Comparison of ENCODE assay signal across 8 mouse cellular contexts in genomic region chr12:65172021-65172951, GRCm38 (mm10). TPM values are rescaled to one million over a fixed set of nuclear protein-coding genes. Genes with fewer than 3 reads are reported as not detected.
DNase-seq lines count a peak whose midpoint lies in the region; ATAC-seq and TF ChIP-seq lines count a peak whose summit lies in the region.

Gene Mis18bp1, minus strand, starts transcription at chr12:65172604.

- peak within 1 kb of the TSS; percentile 98 for H3K27ac ChIP-seq in forebrain, embryonic 16.5 days (ENCODE audit: low read length)
- H3K27ac ChIP-seq in layer of hippocampus, adult 2 months: peak within 1 kb of the TSS; percentile 97
- peak within 1 kb of the TSS; percentile 97 for H3K27ac ChIP-seq in lung, embryonic 14.5 days (ENCODE audit: low read depth)
- H3K27ac ChIP-seq in olfactory bulb, adult 2 months (ENCODE audit: insufficient read depth, low read depth, low read length): peak within 1 kb of the TSS; percentile 87
- H3K27ac ChIP-seq in thymus, adult 2 months (ENCODE audit: control insufficient read depth, insufficient read depth, low read length): peak within 1 kb of the TSS; percentile 57; the same call in 1 of the 2 replicates

- TF ChIP-seq POLR2A in olfactory bulb, adult 2 months (IDR thresholded peaks at IDR 0.05; ENCODE audit: insufficient read depth, low read depth, low read length): no peak; the same call in 1 of the 2 replicates
- peak; percentile 51; the same call in 1 of the 2 replicates for TF ChIP-seq POLR2A in thymus, adult 2 months (IDR thresholded peaks at IDR 0.05; ENCODE audit: control insufficient read depth, extremely low read depth, insufficient read depth, low read length, poor library complexity)

- peaks cover 23% of the 10 kb centered on the region for H3K36me3 ChIP-seq in G1E (replicated peaks)
- no peaks in the 10 kb centered on the region for H3K36me3 ChIP-seq in forebrain, embryonic 16.5 days (ENCODE audit: control insufficient read depth, insufficient read depth)
- H3K36me3 ChIP-seq in lung, embryonic 14.5 days (ENCODE audit: insufficient read depth): no peaks in the 10 kb centered on the region
- no peaks in the 10 kb centered on the region for H3K36me3 ChIP-seq in thymus, adult 2 months (ENCODE audit: control insufficient read depth, insufficient read depth, low read length)

- TF ChIP-seq CTCF in G1E (IDR thresholded peaks at IDR 0.05; ENCODE audit: low read depth, low read length): no peak
- TF ChIP-seq CTCF in layer of hippocampus, adult 2 months (conservative IDR thresholded peaks at IDR 0.05): no peak
- no peak for TF ChIP-seq CTCF in lung, embryonic 14.5 days (IDR thresholded peaks at IDR 0.05; ENCODE audit: low read depth)
- TF ChIP-seq CTCF in olfactory bulb, adult 2 months (IDR thresholded peaks at IDR 0.05; ENCODE audit: insufficient read depth, low read depth, low read length): no peak
- peak; percentile 41; the same call in 1 of the 2 replicates for TF ChIP-seq CTCF in thymus, adult 2 months (IDR thresholded peaks at IDR 0.05; ENCODE audit: borderline replicate concordance, control insufficient read depth, extremely low read depth, insufficient read depth, low read length, poor library complexity)

- H3K4me3 ChIP-seq in G1E (ENCODE audit: low read depth, low read length): peak within 1 kb of the TSS; percentile 76
- peak within 1 kb of the TSS; percentile 85 for H3K4me3 ChIP-seq in forebrain, embryonic 16.5 days (replicated peaks; ENCODE audit: low read length)
- peak within 1 kb of the TSS; percentile 80 for H3K4me3 ChIP-seq in layer of hippocampus, adult 2 months
- peak within 1 kb of the TSS; percentile 85 for H3K4me3 ChIP-seq in lung, embryonic 14.5 days (ENCODE audit: low read depth, low read length)
- peak within 1 kb of the TSS; percentile 91 for H3K4me3 ChIP-seq in olfactory bulb, adult 2 months (ENCODE audit: insufficient read depth, low read depth, low read length)
- peak within 1 kb of the TSS; percentile 70 for H3K4me3 ChIP-seq in thymus, adult 2 months (ENCODE audit: control insufficient read depth, insufficient read depth, low read length)

- H3K4me1 ChIP-seq in G1E (ENCODE audit: insufficient read depth, low read depth, low read length): peaks cover 27% of the 10 kb centered on the region
- H3K4me1 ChIP-seq in forebrain, embryonic 16.5 days (replicated peaks; ENCODE audit: control insufficient read depth, insufficient read depth, low read length): peaks cover 9% of the 10 kb centered on the region
- H3K4me1 ChIP-seq in lung, embryonic 14.5 days (ENCODE audit: insufficient read depth): peaks cover 8% of the 10 kb centered on the region
- no peaks in the 10 kb centered on the region for H3K4me1 ChIP-seq in olfactory bulb, adult 2 months (ENCODE audit: control insufficient read depth, insufficient read depth, low read length)
- peaks cover 7% of the 10 kb centered on the region for H3K4me1 ChIP-seq in thymus, adult 2 months (replicated peaks; ENCODE audit: control insufficient read depth, insufficient read depth, low read length)

- peak; percentile 89 for DNase-seq in G1E (ENCODE audit: low spot score)
- peak; percentile 91 to 94 for DNase-seq in cerebellum, adult 18-20 months
- peak; percentile 94 to 97 for DNase-seq in heart, postnatal 36 days
- DNase-seq in layer of hippocampus, adult 2 months (ENCODE audit: low spot score in 2 of 2): peak; percentile 93
- DNase-seq in lung, embryonic 14.5 days: peak; percentile 98
- DNase-seq in thymus, adult 2 months: peak; percentile 97

- H3K27me3 ChIP-seq in G1E (ENCODE audit: insufficient read depth, low read length): peaks cover 5% of the 10 kb centered on the region
- no peaks in the 10 kb centered on the region for H3K27me3 ChIP-seq in forebrain, embryonic 16.5 days (replicated peaks; ENCODE audit: control insufficient read depth, insufficient read depth, low read length)
- no peaks in the 10 kb centered on the region for H3K27me3 ChIP-seq in lung, embryonic 14.5 days (ENCODE audit: insufficient read depth, low read length)
- H3K27me3 ChIP-seq in thymus, adult 2 months (ENCODE audit: control insufficient read depth, insufficient read depth, low read length): no peaks in the 10 kb centered on the region

- H3K9ac ChIP-seq in forebrain, embryonic 16.5 days (replicated peaks; ENCODE audit: low read depth, low read length): peak within 1 kb of the TSS; percentile 71
- peak within 1 kb of the TSS; percentile 77 for H3K9ac ChIP-seq in lung, embryonic 14.5 days

- ATAC-seq in G1E (ENCODE audit: extremely low read depth, insufficient number of reproducible peaks, low FRiP score, poor library complexity, severe bottlenecking): peak; percentile 96
- ATAC-seq in forebrain, embryonic 16.5 days: peak; percentile 100
- ATAC-seq in lung, embryonic 14.5 days (ENCODE audit: insufficient read depth): peak; percentile 99

- intact Hi-C loops in heart, postnatal 36 days (cut with DNase I): loop anchor here (5.0 kb wide), 4 partner anchors 95 to 255 kb away; partner anchors contain the start of genes Fancm, Gm527 and Prpf39

- under 1% methylated on average over 70 of the region's 70 CpGs for WGBS in forebrain, embryonic 16.5 days
- under 1% methylated on average over 70 of the region's 70 CpGs for WGBS in lung, embryonic 14.5 days
- WGBS in olfactory bulb, adult 2 months: under 1% methylated on average over 70 of the region's 70 CpGs
- under 1% methylated on average over 70 of the region's 70 CpGs for WGBS in thymus, adult 2 months

- H3K4me2 ChIP-seq in forebrain, embryonic 16.5 days (ENCODE audit: low read length): peak within 1 kb of the TSS; percentile 81
- peak within 1 kb of the TSS; percentile 69 for H3K4me2 ChIP-seq in lung, embryonic 14.5 days

- H3K9me3 ChIP-seq in G1E (replicated peaks): no peaks in the 10 kb centered on the region
- no peaks in the 10 kb centered on the region; the same call in 1 of the 2 replicates for H3K9me3 ChIP-seq in forebrain, embryonic 16.5 days (ENCODE audit: control insufficient read depth, low read length)
- H3K9me3 ChIP-seq in lung, embryonic 14.5 days (ENCODE audit: low read depth, low read length): no peaks in the 10 kb centered on the region

RNA-seq across cellular contexts. Expression of gene Mis18bp1, which starts in this region (rescaled TPM):
- total RNA-seq in G1E (2014; fragmentation: Nextera tagmentation): 167 and 187 TPM in 2 replicates
- total RNA-seq in G1E (2017): 72.9 and 91.8 TPM in 2 replicates
- polyA plus RNA-seq in G1E (2012): 6.3 and 7.6 TPM in 2 replicates
- 24.6 and 31.7 TPM in 2 replicates for polyA plus RNA-seq in forebrain, embryonic 16.5 days (2015; fragmentation: Nextera tagmentation; extraction: Ambion mirVana)
- under 1 TPM; 0.47 to 0.65 TPM for total RNA-seq in heart, postnatal 36 days (2021)
- under 1 TPM; 0.23 to 0.49 TPM for total RNA-seq in layer of hippocampus, adult 2 months (2021)
- 74.0 and 74.2 TPM in 2 replicates for polyA plus RNA-seq in lung, embryonic 14.5 days (2014; fragmentation: Nextera tagmentation; extraction: Ambion mirVana)
- polyA plus RNA-seq in olfactory bulb, adult 2 months (2012; ENCODE audit: insufficient read depth, insufficient read length, low replicate concordance, missing spikeins): not detected in 2 replicates
- polyA plus RNA-seq in thymus, adult 2 months (2012; rRNA removed): 3.8 and 4.2 TPM in 2 replicates

Comparison
In these comparisons a context has a peak if more than half of its experiments do, and no peak if none do; other contexts are left out.
1. Peak in every context shown above with its lines: DNase-seq, ATAC-seq, H3K4me3 ChIP-seq and H3K27ac ChIP-seq.
2. RNA of gene Mis18bp1 (total RNA-seq): 72.9 to 187 TPM in G1E; 0.47 to 0.65 TPM in heart, postnatal 36 days and 0.23 to 0.49 TPM in layer of hippocampus, adult 2 months; every median in the first group is over 10 times any median in the second.
3. Peak in DNase-seq in heart, postnatal 36 days; RNA of the gene not detected or under 1 TPM.
4. Peak in DNase-seq, H3K4me3 ChIP-seq and H3K27ac ChIP-seq in layer of hippocampus, adult 2 months; RNA of the gene not detected or under 1 TPM.